Mouse (Mus musculus) ovary, adult 2 months (tissue): Measurements from ENCODE around the gene Prmt7. TPM values are rescaled to one million over a fixed set of nuclear protein-coding genes. Genes with fewer than 3 reads are reported as not detected.

Experiments
- polyA plus RNA-seq: library from polyadenylated mRNA; depleted of rRNA; stranded (reverse); fragments of >200 nt; gene quantifications from 2 replicates; pipeline ENCODE4 v1.2.3, GENCODE M21; 2012; rRNA removed

The Prmt7 gene
- 44.0 and 46.4 TPM in 2 replicates for polyA plus RNA-seq

DNA sequence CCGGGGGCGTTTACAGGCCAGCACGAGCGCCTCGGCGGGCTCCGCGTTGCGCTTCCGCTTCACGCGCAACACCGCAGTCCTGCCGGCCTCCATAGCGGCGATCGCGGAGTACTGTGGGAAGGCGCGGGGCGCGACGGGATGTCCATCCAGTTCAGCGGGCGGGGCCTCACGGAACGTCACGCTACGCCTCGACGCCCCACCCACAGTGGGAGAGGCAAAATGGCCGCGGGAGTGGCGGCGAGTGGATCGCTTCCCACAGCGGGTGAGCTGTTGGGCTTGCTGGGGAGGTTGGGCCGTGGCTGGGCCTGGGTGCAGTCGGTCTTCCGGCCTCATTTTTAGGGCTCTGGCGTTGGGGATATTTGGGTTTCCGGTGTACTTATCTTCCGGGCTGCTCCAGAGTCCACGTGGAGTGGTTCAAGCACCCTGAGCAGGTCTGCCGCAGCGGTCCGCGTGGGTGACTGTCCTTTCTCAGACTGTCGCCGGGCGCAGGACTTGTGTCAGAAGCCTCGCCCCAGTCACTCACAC, at the start of gene Prmt7, which contains the start of gene Slc7a6os:
Gene Prmt7, plus strand, starts transcription at position 116 of the 525 bp plus-strand sequence.
Gene Slc7a6os, minus strand, starts transcription at position 115 of the 525 bp plus-strand sequence.

GRCm38 (mm10) chr8:106168356-106169016, 42.2 kb upstream of the Prmt7 start, which contains the start of gene Slc7a6:
Gene Slc7a6, plus strand, starts transcription at chr8:106168857.

Other genes with a start within 250 kb of the Prmt7 start
- 97.5 and 103 TPM in 2 replicates for gene Slc12a4, start 244.8 kb upstream of the Prmt7 start, polyA plus RNA-seq
- gene Dpep3, start 231.5 kb upstream of the Prmt7 start, polyA plus RNA-seq: 0.49 and 0.52 TPM in 2 replicates
- gene Dus2, start 219.6 kb upstream of the Prmt7 start, polyA plus RNA-seq: 10.5 and 12.3 TPM in 2 replicates
- not detected in 2 replicates for gene Dpep2nb, start 205.0 kb upstream of the Prmt7 start, polyA plus RNA-seq
- gene Ddx28, start 199.1 kb upstream of the Prmt7 start, polyA plus RNA-seq: 14.6 and 19.5 TPM in 2 replicates
- 21.8 and 35.0 TPM in 2 replicates for gene Nfatc3, start 152.1 kb upstream of the Prmt7 start, polyA plus RNA-seq
- 20.6 and 21.5 TPM in 2 replicates for gene Esrp2, start 74.0 kb upstream of the Prmt7 start, polyA plus RNA-seq
- gene Pla2g15, start 60.5 kb upstream of the Prmt7 start, polyA plus RNA-seq: 23.2 and 23.3 TPM in 2 replicates
- 48.7 and 68.6 TPM in 2 replicates for gene Slc7a6, start 42.1 kb upstream of the Prmt7 start, polyA plus RNA-seq
- 23.7 and 26.1 TPM in 2 replicates for gene Slc7a6os, start within 50 bp of the Prmt7 start, polyA plus RNA-seq
- gene Smpd3, start 127.1 kb downstream of the Prmt7 start, polyA plus RNA-seq: 2.3 and 3.7 TPM in 2 replicates
- gene Zfp90, start 204.4 kb downstream of the Prmt7 start, polyA plus RNA-seq: 3.5 TPM in 2 replicates